Mouse (Mus musculus): ENCODE measurements around the gene 4930438A08Rik. TPM values are rescaled to one million over a fixed set of nuclear protein-coding genes. Genes with fewer than 3 reads are reported as not detected.

The 4930438A08Rik gene
- polyA plus RNA-seq, 1 experiment from 2014 or later = not detected

DNA sequence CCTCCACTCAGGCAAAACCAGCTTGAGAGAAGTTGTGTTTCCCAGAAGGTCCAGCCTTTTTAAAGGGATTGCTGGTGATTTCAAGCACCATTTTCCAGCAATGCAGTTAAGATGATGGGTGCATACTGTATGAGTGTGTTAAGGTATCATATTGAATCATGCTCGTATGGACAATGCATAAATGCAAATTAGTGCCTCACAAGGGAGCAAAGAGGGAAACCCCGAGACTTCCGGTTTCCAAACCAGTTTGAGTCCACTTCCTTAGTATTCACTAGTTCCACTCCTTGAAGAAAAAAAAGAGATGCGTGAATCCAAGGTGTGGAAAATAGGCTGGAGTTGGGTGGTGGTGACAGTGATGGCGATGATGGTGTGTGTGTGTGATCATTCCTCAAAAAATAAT, 7.9 kb downstream of the 4930438A08Rik start:
- 75% methylated on average over 5 of the region's 5 CpGs for WGBS
- Histone ChIP-seq H3K27me3 (ENCODE audit: control insufficient read depth, insufficient read depth, low read length) (no peaks in the 10 kb centered on the region), H3K9me3 (ENCODE audit: control insufficient read depth, low read length) (no peaks in the 10 kb centered on the region), H3K36me3 (ENCODE audit: control insufficient read depth, insufficient read depth, low read length) (no peaks in the 10 kb centered on the region), H3K4me3 (ENCODE audit: control insufficient read depth in 1 of 2, insufficient read depth in 1 of 2, low read depth in 1 of 2, low read length in 2 of 2) (no peak overlapping the region), H3K4me2 (ENCODE audit: low read length) (no peak overlapping the region), H3K27ac (replicated peaks in 1 of 2; ENCODE audit: control insufficient read depth in 1 of 2, insufficient read depth in 1 of 2, low read depth in 2 of 2, low read length in 2 of 2) (no peak overlapping the region), H3K9ac (ENCODE audit: low read length) (no peak overlapping the region), H3K4me1 (ENCODE audit: control insufficient read depth in 2 of 2, insufficient read depth in 2 of 2, low read length in 2 of 2) (no peaks in the 10 kb centered on the region)
- no peak for ATAC-seq (ENCODE audit: insufficient number of reproducible peaks, insufficient read depth, low FRiP score, low read depth)

DNA sequence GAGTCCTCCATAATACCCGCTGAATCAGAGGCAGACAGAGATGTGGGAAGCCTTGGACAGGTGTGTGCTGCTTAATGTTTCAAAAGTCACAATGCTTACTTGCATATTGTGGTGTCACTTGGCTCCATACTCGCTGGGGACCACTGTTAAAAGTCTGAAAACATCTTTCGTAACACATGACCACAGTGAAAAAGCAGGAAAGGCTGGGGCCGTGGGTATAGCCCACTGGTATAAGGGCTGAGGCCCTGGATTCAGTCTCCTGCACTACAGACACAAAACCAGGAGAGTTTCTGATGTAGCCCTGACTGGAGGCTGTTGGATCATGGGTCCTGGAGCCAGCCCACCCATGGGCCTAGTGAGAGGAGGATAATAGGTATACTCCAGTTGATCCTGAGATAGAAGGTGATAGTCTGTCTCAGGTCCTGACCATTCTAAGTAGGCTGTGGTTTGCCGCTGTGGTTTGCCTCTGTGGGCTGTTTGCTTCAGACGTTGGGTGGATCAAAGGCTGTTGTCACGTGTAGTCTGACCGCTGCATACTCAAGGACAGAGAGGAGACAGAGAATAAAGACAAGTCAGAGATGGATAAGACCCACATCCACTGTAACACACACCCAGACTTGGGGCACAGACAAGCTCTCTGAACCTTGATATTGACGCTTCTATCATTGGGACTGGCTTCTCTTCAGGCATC, 15.5 kb downstream of the 4930438A08Rik start:
- ATAC-seq (ENCODE audit: insufficient number of reproducible peaks, insufficient read depth, low FRiP score, low read depth) = no peak

DNA sequence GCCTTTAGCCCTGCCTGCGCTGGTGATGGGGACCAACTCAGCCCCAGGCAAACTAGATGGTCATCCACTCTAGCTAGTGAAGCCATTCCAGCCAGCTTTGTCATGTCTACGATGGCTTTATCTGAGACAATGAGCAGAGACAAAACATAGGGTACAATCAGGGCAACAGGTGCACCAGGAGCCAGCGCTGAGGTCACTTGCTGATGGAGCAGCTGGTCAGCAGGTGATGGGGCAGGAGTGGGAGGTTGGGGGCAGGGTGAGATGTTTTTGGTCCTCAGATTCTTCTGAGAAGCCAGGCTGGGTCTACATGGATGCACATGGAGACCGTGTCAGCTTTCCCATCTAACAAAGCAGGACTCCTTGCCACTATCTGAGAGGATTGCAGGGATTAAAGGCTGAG, 16.2 kb downstream of the 4930438A08Rik start:
- WGBS = 80% methylated on average over 4 of the region's 4 CpGs
- no peak for ATAC-seq (ENCODE audit: insufficient number of reproducible peaks, insufficient read depth, low FRiP score, low read depth)

More for the DNA sequence above, 15.5 kb downstream of the 4930438A08Rik start:
- Histone ChIP-seq H3K4me2 (ENCODE audit: low read length) (no peak overlapping the region), H3K27me3 (ENCODE audit: control insufficient read depth, insufficient read depth, low read length) (no peaks in the 10 kb centered on the region), H3K36me3 (ENCODE audit: control insufficient read depth, insufficient read depth, low read length) (no peaks in the 10 kb centered on the region), H3K9ac (ENCODE audit: low read length) (no peak overlapping the region), H3K9me3 (ENCODE audit: control insufficient read depth, low read length) (no peaks in the 10 kb centered on the region), H3K4me3 (ENCODE audit: control insufficient read depth in 1 of 2, insufficient read depth in 1 of 2, low read depth in 1 of 2, low read length in 2 of 2) (no peak overlapping the region), H3K27ac (replicated peaks in 1 of 2; ENCODE audit: control insufficient read depth in 1 of 2, insufficient read depth in 1 of 2, low read depth in 2 of 2, low read length in 2 of 2) (no peak overlapping the region), H3K4me1 (ENCODE audit: control insufficient read depth in 2 of 2, insufficient read depth in 2 of 2, low read length in 2 of 2) (no peaks in the 10 kb centered on the region)
- 69% methylated on average over 9 of the region's 9 CpGs for WGBS

DNA sequence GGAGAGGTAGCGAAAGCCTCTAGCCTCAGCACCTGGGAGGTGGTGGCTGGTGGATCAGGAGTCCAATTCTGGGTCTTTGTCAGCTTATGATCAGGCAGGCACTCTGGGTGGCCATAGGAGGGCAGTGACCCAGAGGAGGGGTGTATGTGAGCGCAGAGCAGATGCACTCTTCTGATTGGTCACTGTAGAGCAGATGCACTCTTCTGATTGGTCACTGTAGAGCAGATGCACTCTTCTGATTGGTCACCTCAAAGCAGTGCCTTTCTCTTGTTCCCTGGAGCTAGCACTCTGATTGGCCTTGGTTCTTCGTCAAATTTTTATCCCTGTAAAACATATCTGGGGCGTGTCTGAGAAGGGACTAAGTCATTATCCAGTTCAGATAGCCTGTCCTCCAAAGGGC, 18.2 kb downstream of the 4930438A08Rik start:
- peak; percentile 35; the same call in 1 of the 2 replicates for ATAC-seq (ENCODE audit: insufficient number of reproducible peaks, insufficient read depth, low FRiP score, low read depth)

More for the DNA sequence above, 16.2 kb downstream of the 4930438A08Rik start:
- Histone ChIP-seq H3K4me1 (ENCODE audit: control insufficient read depth in 2 of 2, insufficient read depth in 2 of 2, low read length in 2 of 2) (no peaks in the 10 kb centered on the region), H3K4me2 (ENCODE audit: low read length) (no peak overlapping the region), H3K27ac (replicated peaks in 1 of 2; ENCODE audit: control insufficient read depth in 1 of 2, insufficient read depth in 1 of 2, low read depth in 2 of 2, low read length in 2 of 2) (no peak overlapping the region), H3K36me3 (ENCODE audit: control insufficient read depth, insufficient read depth, low read length) (no peaks in the 10 kb centered on the region), H3K4me3 (ENCODE audit: control insufficient read depth in 1 of 2, insufficient read depth in 1 of 2, low read depth in 1 of 2, low read length in 2 of 2) (no peak overlapping the region), H3K9ac (ENCODE audit: low read length) (no peak overlapping the region), H3K27me3 (ENCODE audit: control insufficient read depth, insufficient read depth, low read length) (no peaks in the 10 kb centered on the region), H3K9me3 (ENCODE audit: control insufficient read depth, low read length) (no peaks in the 10 kb centered on the region)

DNA sequence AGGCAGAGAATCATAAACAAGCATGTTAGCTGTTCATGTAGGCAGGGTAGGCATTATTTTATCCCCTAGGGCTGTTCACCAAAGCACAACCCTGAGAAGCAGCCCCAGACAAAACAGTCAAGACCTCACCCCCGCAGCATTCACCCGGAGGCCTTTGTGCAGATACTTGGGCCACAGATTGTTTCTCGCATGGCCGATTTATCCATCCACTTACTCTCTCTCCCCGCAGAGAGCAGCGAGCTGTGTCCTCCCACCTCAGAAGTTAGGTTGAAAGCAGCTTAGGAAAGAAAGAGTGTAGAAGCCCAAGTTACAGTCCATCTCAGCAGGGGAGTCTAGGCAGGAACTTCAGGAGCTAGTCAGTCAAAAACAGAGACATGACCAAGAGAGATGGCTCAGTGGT, 22.8 kb downstream of the 4930438A08Rik start:
- H3K9ac ChIP-seq (ENCODE audit: low read length) = no peak overlapping the region
- WGBS = 81% methylated on average over 6 of the region's 6 CpGs
- ATAC-seq (ENCODE audit: insufficient number of reproducible peaks, insufficient read depth, low FRiP score, low read depth) = no peak

More for the DNA sequence above, 18.2 kb downstream of the 4930438A08Rik start:
- no peak overlapping the region for H3K9ac ChIP-seq (ENCODE audit: low read length)
- no peak overlapping the region for H3K4me3 ChIP-seq (ENCODE audit: control insufficient read depth in 1 of 2, insufficient read depth in 1 of 2, low read depth in 1 of 2, low read length in 2 of 2)
- 49% methylated on average over 4 of the region's 4 CpGs for WGBS
- no peak overlapping the region for H3K27ac ChIP-seq (replicated peaks in 1 of 2; ENCODE audit: control insufficient read depth in 1 of 2, insufficient read depth in 1 of 2, low read depth in 2 of 2, low read length in 2 of 2)
- H3K36me3 ChIP-seq (ENCODE audit: control insufficient read depth, insufficient read depth, low read length) = no peaks in the 10 kb centered on the region
- no peak overlapping the region for H3K4me2 ChIP-seq (ENCODE audit: low read length)
- H3K27me3 ChIP-seq (ENCODE audit: control insufficient read depth, insufficient read depth, low read length) = no peaks in the 10 kb centered on the region
- H3K4me1 ChIP-seq (ENCODE audit: control insufficient read depth in 2 of 2, insufficient read depth in 2 of 2, low read length in 2 of 2) = no peaks in the 10 kb centered on the region
- no peaks in the 10 kb centered on the region for H3K9me3 ChIP-seq (ENCODE audit: control insufficient read depth, low read length)

DNA sequence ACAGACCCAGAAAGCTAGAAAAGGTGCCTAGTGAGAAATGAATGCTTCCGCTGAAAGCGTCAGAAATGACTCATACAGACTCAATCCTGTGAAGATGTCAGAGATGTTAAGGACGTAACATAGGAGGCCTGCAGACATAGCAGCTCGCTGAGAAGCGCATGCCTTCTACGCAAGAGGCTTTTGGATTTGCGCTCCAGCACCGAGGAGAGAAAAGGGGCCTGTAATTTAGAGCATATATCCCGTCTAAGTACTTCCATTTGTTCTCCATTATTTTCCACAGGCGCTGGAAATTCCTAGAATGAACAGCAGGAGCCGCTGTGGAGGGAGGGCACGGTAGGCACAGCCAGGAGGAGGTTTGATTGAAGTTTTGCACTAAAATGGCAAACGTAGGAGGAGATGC, 26.5 kb downstream of the 4930438A08Rik start:
- no peaks in the 10 kb centered on the region for H3K36me3 ChIP-seq (ENCODE audit: control insufficient read depth, insufficient read depth, low read length)
- H3K27ac ChIP-seq (replicated peaks in 1 of 2; ENCODE audit: control insufficient read depth in 1 of 2, insufficient read depth in 1 of 2, low read depth in 2 of 2, low read length in 2 of 2) = no peak overlapping the region
- peak overlapping the region; percentile 17 to 53; a peak in 3 of 4 replicates for H3K4me3 ChIP-seq (ENCODE audit: control insufficient read depth in 1 of 2, insufficient read depth in 1 of 2, low read depth in 1 of 2, low read length in 2 of 2)
- WGBS = 15% methylated on average over 13 of the region's 13 CpGs
- H3K9me3 ChIP-seq (ENCODE audit: control insufficient read depth, low read length) = no peaks in the 10 kb centered on the region
- ATAC-seq (ENCODE audit: insufficient number of reproducible peaks, insufficient read depth, low FRiP score, low read depth) = no peak
- H3K27me3 ChIP-seq (ENCODE audit: control insufficient read depth, insufficient read depth, low read length) = no peaks in the 10 kb centered on the region
- peaks cover 2 to 5% of the 10 kb centered on the region in 2 experiments; a peak in 3 of 4 replicates for H3K4me1 ChIP-seq (ENCODE audit: control insufficient read depth in 2 of 2, insufficient read depth in 2 of 2, low read length in 2 of 2)
- H3K9ac ChIP-seq (ENCODE audit: low read length) = no peak overlapping the region
- H3K4me2 ChIP-seq (ENCODE audit: low read length) = peak overlapping the region; percentile 67

More for the DNA sequence above, 22.8 kb downstream of the 4930438A08Rik start:
- H3K4me3 ChIP-seq (ENCODE audit: control insufficient read depth in 1 of 2, insufficient read depth in 1 of 2, low read depth in 1 of 2, low read length in 2 of 2) = no peak overlapping the region
- H3K36me3 ChIP-seq (ENCODE audit: control insufficient read depth, insufficient read depth, low read length) = no peaks in the 10 kb centered on the region
- no peaks in the 10 kb centered on the region for H3K27me3 ChIP-seq (ENCODE audit: control insufficient read depth, insufficient read depth, low read length)
- H3K4me1 ChIP-seq (ENCODE audit: control insufficient read depth in 2 of 2, insufficient read depth in 2 of 2, low read length in 2 of 2) = peaks cover 0 to 2% of the 10 kb centered on the region in 2 experiments; a peak in 1 of 4 replicates
- no peak overlapping the region for H3K27ac ChIP-seq (replicated peaks in 1 of 2; ENCODE audit: control insufficient read depth in 1 of 2, insufficient read depth in 1 of 2, low read depth in 2 of 2, low read length in 2 of 2)
- no peak overlapping the region for H3K4me2 ChIP-seq (ENCODE audit: low read length)
- H3K9me3 ChIP-seq (ENCODE audit: control insufficient read depth, low read length) = no peaks in the 10 kb centered on the region

DNA sequence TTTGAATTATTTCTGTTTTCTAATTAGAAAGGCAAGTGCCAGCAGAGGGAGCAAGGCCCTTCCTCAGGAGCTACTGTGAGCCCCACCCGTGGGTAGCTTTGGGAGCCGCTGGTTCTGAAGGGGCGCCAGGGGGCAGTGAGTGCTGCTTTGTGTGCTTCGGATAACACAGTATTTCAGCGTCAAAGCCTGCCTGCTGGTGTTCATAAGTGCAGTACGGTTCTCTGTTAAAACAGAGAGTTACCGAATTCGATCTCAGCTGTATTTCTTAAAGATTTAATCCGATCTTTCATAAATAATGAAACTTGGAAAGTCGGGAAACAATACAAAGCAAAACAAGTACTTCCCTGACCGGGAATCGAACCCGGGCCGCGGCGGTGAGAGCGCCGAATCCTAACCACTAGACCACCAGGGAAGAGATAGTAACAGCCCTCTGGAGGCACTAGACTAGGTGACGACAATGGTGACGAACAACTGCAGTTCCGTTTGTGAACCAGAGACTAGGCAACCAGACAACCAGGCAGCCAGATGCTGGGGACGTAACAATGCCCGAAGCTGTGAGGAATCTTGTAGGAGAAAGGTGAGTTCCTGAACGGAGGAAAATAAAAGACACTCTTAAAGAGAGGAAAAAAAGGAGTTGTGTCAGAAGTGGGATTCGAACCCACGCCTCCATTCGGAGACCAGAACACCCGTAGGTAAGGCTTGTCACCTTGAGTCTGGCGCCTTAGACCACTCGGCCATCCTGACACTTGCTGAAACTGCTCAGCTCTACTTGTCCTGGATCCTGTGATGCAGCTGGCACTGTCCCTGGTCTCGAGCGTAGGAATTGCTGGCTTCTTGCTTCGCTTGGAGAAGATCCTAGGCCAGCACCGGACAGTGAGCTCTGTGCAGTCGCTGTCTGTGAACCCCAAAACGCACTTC, 27.5 kb downstream of the 4930438A08Rik start:
- ATAC-seq (ENCODE audit: insufficient number of reproducible peaks, insufficient read depth, low FRiP score, low read depth) = peak; percentile 90
- no peaks in the 10 kb centered on the region for H3K9me3 ChIP-seq (ENCODE audit: control insufficient read depth, low read length)
- no peaks in the 10 kb centered on the region for H3K36me3 ChIP-seq (ENCODE audit: control insufficient read depth, insufficient read depth, low read length)
- H3K4me1 ChIP-seq (ENCODE audit: control insufficient read depth in 2 of 2, insufficient read depth in 2 of 2, low read length in 2 of 2) = peaks cover 4 to 8% of the 10 kb centered on the region in 2 experiments; a peak in 3 of 4 replicates
- under 1% methylated on average over 36 of the region's 36 CpGs for WGBS
- peak overlapping the region; percentile 67 for H3K4me2 ChIP-seq (ENCODE audit: low read length)
- peak overlapping the region; percentile 67 for H3K9ac ChIP-seq (ENCODE audit: low read length)
- peak overlapping the region; percentile 53 to 67 for H3K4me3 ChIP-seq (ENCODE audit: control insufficient read depth in 1 of 2, insufficient read depth in 1 of 2, low read depth in 1 of 2, low read length in 2 of 2)
- no peaks in the 10 kb centered on the region for H3K27me3 ChIP-seq (ENCODE audit: control insufficient read depth, insufficient read depth, low read length)
- H3K27ac ChIP-seq (replicated peaks in 1 of 2; ENCODE audit: control insufficient read depth in 1 of 2, insufficient read depth in 1 of 2, low read depth in 2 of 2, low read length in 2 of 2) = peak overlapping the region; percentile 83 to 87

All from heart, embryonic 14.5 days (tissue).